Mouse (Mus musculus) hindbrain, embryonic 14.5 days (tissue): Measurements from ENCODE around the gene Jade3. TPM values are rescaled to one million over a fixed set of nuclear protein-coding genes. Genes with fewer than 3 reads are reported as not detected.
"Not testable (repeated sequence)": the region's sequence is repeated elsewhere in the genome, so short reads cannot be mapped to it uniquely, and the experiment has no call there.

ENCODE experiments used
- ATAC-seq: fragments of 200-750 bp; cut with Nextera tagmentation; 2 replicates; pipeline ENCODE4 v1.8.0; 2017; ENCODE audit warnings: moderate number of reproducible peaks, mild to moderate bottlenecking, moderate TSS enrichment, moderate library complexity; ENCODE audit not compliant: low FRiP score
- DNase-seq: peaks from one replicate; pipeline ENCODE4 v3.0.0-alpha.2; 2015; ENCODE audit warnings: low spot score
- H3K27ac ChIP-seq: fragments of 300-500 bp; sonication (generic); 2 replicates; pipeline ENCODE4 v1.5.1; 2014; ENCODE audit warnings: mild to moderate bottlenecking, moderate library complexity
- H3K27me3 ChIP-seq: fragments of 300-500 bp; sonication (generic); 2 replicates; pipeline ENCODE4 v1.6.1; 2014; ENCODE audit warnings: mild to moderate bottlenecking, low read length, mixed read lengths; ENCODE audit not compliant: control insufficient read depth, insufficient read depth
- H3K36me3 ChIP-seq: fragments of 300-500 bp; sonication (generic); replicated peaks from 2 replicates; pipeline ENCODE4 v1.6.1; 2014; ENCODE audit not compliant: control insufficient read depth, insufficient read depth
- H3K4me1 ChIP-seq: fragments of 300-500 bp; sonication (generic); replicated peaks from 2 replicates; pipeline ENCODE4 v1.6.1; 2014; ENCODE audit warnings: antibody characterized with exemption, low read length, mixed read lengths; ENCODE audit not compliant: control insufficient read depth, insufficient read depth
- H3K4me2 ChIP-seq: fragments of 300-500 bp; sonication (generic); replicated peaks from 2 replicates; pipeline ENCODE4 v1.6.1; 2014; ENCODE audit warnings: mild to moderate bottlenecking, moderate library complexity
- H3K4me3 ChIP-seq: fragments of 300-500 bp; sonication (generic); replicated peaks from 2 replicates; pipeline ENCODE4 v1.5.1; 2014; ENCODE audit warnings: mild to moderate bottlenecking, low read length
- H3K9ac ChIP-seq: fragments of 300-500 bp; sonication (generic); 2 replicates; pipeline ENCODE4 v1.6.1; 2014
- H3K9me3 ChIP-seq: fragments of 300-500 bp; sonication (generic); 2 replicates; pipeline ENCODE4 v1.6.1; 2016; ENCODE audit warnings: low read length; ENCODE audit not compliant: control insufficient read depth
- WGBS: fragments of 180-500 bp; shearing (Covaris S2); extraction: QIAGEN DNeasy Blood & Tissue Kit; methylation state at CpG from one replicate; pipeline ENCODE4 v1.1.7; 2014; 5-methylcytosine and 5-hydroxymethylcytosine counted together
- polyA plus RNA-seq: library from polyadenylated mRNA; unstranded; fragments of >200 nt; fragmentation: Nextera tagmentation; extraction: Ambion mirVana; gene quantifications from 2 replicates; pipeline ENCODE4 v1.2.1, GENCODE M21; 2014

Jade3 gene
- polyA plus RNA-seq = 4.8 and 5.7 TPM in 2 replicates

GRCm38 (mm10) chrX:20425140-20425838, at the start of gene Jade3:
Gene Jade3, plus strand, starts transcription at chrX:20425688.
- peak within 1 kb of the TSS; percentile 56 for H3K4me2 ChIP-seq
- H3K36me3 ChIP-seq = 0 out of 2 replicates have a peak, but pooled peaks cover 1% of the 10 kb centered on the region
- DNase-seq = peak; percentile 66
- H3K27ac ChIP-seq = peak within 1 kb of the TSS; percentile 89
- 14% methylated on average over 30 of the region's 67 CpGs for WGBS
- H3K4me3 ChIP-seq = peak within 1 kb of the TSS; percentile 53
- no peaks in the 10 kb centered on the region for H3K9me3 ChIP-seq
- H3K9ac ChIP-seq = peak within 1 kb of the TSS; percentile 62
- H3K4me1 ChIP-seq = peaks cover 5% of the 10 kb centered on the region; the same call in 1 of the 2 replicates
- no peaks in the 10 kb centered on the region for H3K27me3 ChIP-seq
- peak; percentile 97 for ATAC-seq

GRCm38 (mm10) chrX:20379347-20380014, 46.0 kb upstream of the Jade3 start:
- no peaks in the 10 kb centered on the region; the same call in none of the 2 replicates for H3K36me3 ChIP-seq
- ATAC-seq = no peak
- no peak overlapping the region for H3K4me2 ChIP-seq
- WGBS = 84% methylated on average over 7 of the region's 7 CpGs
- no peaks in the 10 kb centered on the region for H3K4me1 ChIP-seq
- H3K9me3 ChIP-seq = no peaks in the 10 kb centered on the region
- no peak overlapping the region for H3K9ac ChIP-seq
- no peak overlapping the region for H3K4me3 ChIP-seq
- H3K27me3 ChIP-seq = no peaks in the 10 kb centered on the region
- no peak overlapping the region for H3K27ac ChIP-seq
- no peak for DNase-seq

GRCm38 (mm10) chrX:20382260-20382659, 43.2 kb upstream of the Jade3 start:
- Histone ChIP-seq H3K36me3 (no peaks in the 10 kb centered on the region; the same call in none of the 2 replicates), H3K27me3 (no peaks in the 10 kb centered on the region), H3K9ac (no peak overlapping the region), H3K27ac (no peak overlapping the region), H3K4me3 (no peak overlapping the region), H3K4me1 (no peaks in the 10 kb centered on the region), H3K9me3 (no peaks in the 10 kb centered on the region), H3K4me2 (no peak overlapping the region)
- no peak for DNase-seq
- no peak for ATAC-seq
- WGBS = 88% methylated on average over 6 of the region's 6 CpGs

- Histone ChIP-seq H3K9me3 (no peaks in the 10 kb centered on the region), H3K27me3 (no peaks in the 10 kb centered on the region), H3K36me3 (no peaks in the 10 kb centered on the region; the same call in 1 of the 2 replicates), H3K9ac (no peak overlapping the region), H3K4me2 (no peak overlapping the region), H3K4me3 (no peak overlapping the region), H3K4me1 (no peaks in the 10 kb centered on the region), H3K27ac (no peak overlapping the region)
- DNase-seq (no peak), ATAC-seq (no peak)
- 74% methylated on average over 3 of the region's 3 CpGs for WGBS
Observed at GRCm38 (mm10) chrX:20387006-20387405, 38.5 kb upstream of the Jade3 start.

- H3K27ac ChIP-seq, DNase-seq, H3K27me3 ChIP-seq, H3K4me1 ChIP-seq, H3K9me3 ChIP-seq, ATAC-seq, H3K9ac ChIP-seq, H3K4me3 ChIP-seq, H3K4me2 ChIP-seq, H3K36me3 ChIP-seq: not testable (repeated sequence)
- WGBS = 91% methylated on average over 9 of the region's 9 CpGs
Observed at GRCm38 (mm10) chrX:20391964-20392363, 33.5 kb upstream of the Jade3 start.

GRCm38 (mm10) chrX:20392942-20393341, 32.5 kb upstream of the Jade3 start:
- no peak overlapping the region for H3K4me3 ChIP-seq
- no peak overlapping the region for H3K4me2 ChIP-seq
- no peaks in the 10 kb centered on the region for H3K9me3 ChIP-seq
- H3K36me3 ChIP-seq = no peaks in the 10 kb centered on the region
- ATAC-seq = no peak
- no peak overlapping the region for H3K9ac ChIP-seq
- DNase-seq = no peak
- no peaks in the 10 kb centered on the region for H3K4me1 ChIP-seq
- WGBS = 82% methylated on average over 3 of the region's 3 CpGs
- no peaks in the 10 kb centered on the region for H3K27me3 ChIP-seq
- H3K27ac ChIP-seq = no peak overlapping the region

GRCm38 (mm10) chrX:20404068-20404467, 21.4 kb upstream of the Jade3 start:
- WGBS = 85% methylated on average over 4 of the region's 4 CpGs
- no peak for DNase-seq

GRCm38 (mm10) chrX:20406909-20407308, 18.6 kb upstream of the Jade3 start:
- Histone ChIP-seq H3K27me3 (no peaks in the 10 kb centered on the region), H3K27ac (no peak overlapping the region), H3K4me2 (no peak overlapping the region), H3K9ac (no peak overlapping the region), H3K4me1 (no peaks in the 10 kb centered on the region), H3K9me3 (no peaks in the 10 kb centered on the region), H3K36me3 (no peaks in the 10 kb centered on the region), H3K4me3 (no peak overlapping the region)
- DNase-seq = no peak
- WGBS = 98% methylated on average over 2 of the region's 2 CpGs
- no peak for ATAC-seq

More at GRCm38 (mm10) chrX:20404068-20404467, 21.4 kb upstream of the Jade3 start:
- no peaks in the 10 kb centered on the region for H3K4me1 ChIP-seq
- H3K9ac ChIP-seq = no peak overlapping the region
- no peak overlapping the region for H3K4me3 ChIP-seq
- H3K9me3 ChIP-seq = no peaks in the 10 kb centered on the region
- no peak for ATAC-seq
- H3K36me3 ChIP-seq = no peaks in the 10 kb centered on the region
- H3K27me3 ChIP-seq = no peaks in the 10 kb centered on the region
- H3K4me2 ChIP-seq = no peak overlapping the region
- H3K27ac ChIP-seq = no peak overlapping the region

GRCm38 (mm10) chrX:20407676-20408075, 17.8 kb upstream of the Jade3 start:
- Histone ChIP-seq H3K4me1 (no peaks in the 10 kb centered on the region), H3K9ac (no peak overlapping the region), H3K4me2 (no peak overlapping the region), H3K9me3 (no peaks in the 10 kb centered on the region), H3K4me3 (no peak overlapping the region), H3K27me3 (no peaks in the 10 kb centered on the region), H3K36me3 (no peaks in the 10 kb centered on the region), H3K27ac (no peak overlapping the region)
- 74% methylated on average over 2 of the region's 2 CpGs for WGBS
- DNase-seq (no peak), ATAC-seq (no peak)
